Mouse (Mus musculus) gastrocnemius, adult 8-10 months (tissue): ENCODE measurements around the gene Icam4. TPM values are rescaled to one million over a fixed set of nuclear protein-coding genes. Genes with fewer than 3 reads are reported as not detected.
"Not testable (repeated sequence)": the region's sequence is repeated elsewhere in the genome, so short reads cannot be mapped to it uniquely, and the experiment has no call there.

ENCODE experiments used
- DNase-seq, 2 experiments: peaks; one replicate each; pipeline ENCODE4 v3.0.0; 2022; ENCODE audit warnings: low spot score in 2 of 2
- microRNA-seq: library from miRNA; unstranded; fragments of <30 nt; microRNA quantifications from one replicate; pipeline ENCODE4 v1.2.0, GENCODE M21; 2022
- total RNA-seq, 4 experiments: library from RNA; stranded (reverse); gene quantifications; 2 replicates each; pipeline ENCODE4 v1.2.4; 2022

The Icam4 gene
- total RNA-seq, 4 experiments from 2014 or later: 1.3 to 2.7 (median 1.8) TPM

- DNase-seq: no peak
These were observed 5.4 kb downstream of the Icam4 start for GRCm38 (mm10) chr9:21034481-21035085.

DNA sequence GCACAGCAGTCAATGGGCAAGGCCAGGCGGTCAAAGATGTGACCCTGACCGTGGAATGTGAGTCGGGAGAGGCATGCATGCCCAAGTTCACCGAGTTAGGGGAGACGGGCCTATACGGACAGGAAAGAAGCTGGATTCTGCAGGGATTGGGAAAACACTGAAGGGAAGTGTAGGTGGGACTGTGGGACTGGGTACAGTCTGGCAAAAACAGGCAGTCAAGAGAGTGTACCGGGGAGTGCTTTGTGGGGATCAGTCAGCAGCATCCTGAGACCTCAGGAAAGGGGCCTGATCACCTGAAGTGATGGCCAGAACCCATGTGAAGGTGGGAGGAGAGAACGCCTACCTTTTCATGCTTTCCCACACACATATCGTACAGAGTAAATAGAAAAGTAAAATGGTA, 6.4 kb downstream of the Icam4 start:
- no peak for DNase-seq

- DNase-seq: no peak
These were observed 7.0 kb downstream of the Icam4 start for GRCm38 (mm10) chr9:21036161-21036560.

GRCm38 (mm10) chr9:21036666-21037065, 7.5 kb downstream of the Icam4 start:
- no peak for DNase-seq

- DNase-seq: no peak
These were observed 8.3 kb downstream of the Icam4 start for GRCm38 (mm10) chr9:21037481-21037891.

GRCm38 (mm10) chr9:21039779-21040178, 10.6 kb downstream of the Icam4 start:
- DNase-seq: no peak

DNA sequence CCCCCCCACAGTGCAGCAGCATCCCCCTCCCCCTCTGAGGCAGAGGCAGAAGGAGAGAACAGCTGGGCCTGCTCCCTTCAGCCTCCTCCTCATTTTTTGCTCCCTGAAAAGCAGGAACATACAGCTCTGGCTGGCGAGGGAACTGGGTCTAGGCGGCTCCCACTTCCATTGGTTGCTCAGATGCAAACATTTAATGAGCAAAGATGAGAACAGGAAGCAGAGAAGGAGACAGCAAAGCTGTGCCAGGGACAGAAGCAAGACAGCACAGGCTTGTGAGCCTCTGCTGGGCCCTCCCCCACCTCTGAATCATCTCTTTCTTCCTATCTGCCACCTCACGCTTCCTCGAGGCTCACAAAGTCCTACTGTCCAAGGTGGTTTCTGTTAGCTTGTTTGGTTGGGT, 12.1 kb downstream of the Icam4 start:
- no peak for DNase-seq

DNA sequence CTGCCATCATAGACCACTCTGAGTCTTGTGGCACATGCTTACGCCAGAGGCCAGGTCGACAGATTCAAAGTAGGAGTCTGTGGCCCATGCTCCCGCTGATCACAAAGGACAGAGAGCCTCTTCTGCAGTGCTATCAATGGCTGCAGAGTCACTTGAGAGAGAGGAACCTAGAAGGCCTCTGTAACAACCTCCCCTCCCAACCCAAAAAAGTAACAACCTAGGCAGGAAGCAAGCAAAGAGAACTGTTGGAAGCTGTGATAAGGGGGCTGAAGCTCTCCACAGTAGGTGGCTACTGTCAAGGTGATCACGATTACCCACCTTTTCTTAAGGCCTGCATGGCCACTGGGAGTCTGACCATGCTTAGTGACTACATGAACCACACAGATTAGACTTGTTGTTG, 14.4 kb downstream of the Icam4 start:
- DNase-seq: no peak

DNA sequence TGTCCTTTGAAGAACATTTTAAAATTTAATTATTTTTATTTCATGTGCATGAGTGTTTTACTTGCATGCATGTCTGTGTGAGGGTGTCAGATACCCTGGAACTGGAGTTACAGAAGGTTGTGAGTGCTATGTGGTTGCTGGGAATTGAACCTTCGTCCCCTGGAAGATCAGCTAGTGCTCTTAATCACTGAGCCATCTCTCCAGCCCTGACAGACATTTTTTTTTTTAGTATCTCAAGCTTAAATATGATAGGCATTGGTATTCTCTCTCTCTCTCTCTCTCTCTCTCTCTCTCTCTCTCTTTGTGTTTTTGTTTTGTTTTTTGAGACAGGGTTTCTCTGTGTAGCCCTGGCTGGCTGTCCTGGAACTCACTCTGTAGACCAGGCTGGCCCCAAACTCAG, 15.6 kb downstream of the Icam4 start:
- DNase-seq: not testable (repeated sequence)

GRCm38 (mm10) chr9:21045235-21045634, 16.1 kb downstream of the Icam4 start:
- no peak for DNase-seq

GRCm38 (mm10) chr9:21051578-21051977, 22.4 kb downstream of the Icam4 start:
- DNase-seq: no peak

DNA sequence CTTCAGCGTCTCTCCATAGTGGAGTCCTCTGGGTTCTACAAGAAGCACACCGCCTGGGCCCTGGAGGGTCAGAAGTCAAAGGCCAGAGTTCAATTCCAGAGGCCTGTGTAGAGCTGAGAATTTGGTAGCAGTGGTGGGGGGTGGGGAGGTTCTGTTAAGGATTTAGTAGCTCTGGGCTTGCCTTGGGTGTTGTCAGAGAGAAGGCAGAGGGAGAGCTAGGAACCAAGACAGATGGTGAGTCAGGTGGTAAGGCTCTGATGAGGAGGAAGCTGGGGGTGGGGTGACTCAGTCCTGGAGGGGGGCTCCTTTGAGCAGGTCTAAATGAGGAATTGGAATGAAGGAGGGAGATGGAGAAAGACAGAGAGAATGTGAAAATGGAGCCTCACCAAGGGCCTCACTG, 33.8 kb downstream of the Icam4 start:
- DNase-seq: no peak

DNA sequence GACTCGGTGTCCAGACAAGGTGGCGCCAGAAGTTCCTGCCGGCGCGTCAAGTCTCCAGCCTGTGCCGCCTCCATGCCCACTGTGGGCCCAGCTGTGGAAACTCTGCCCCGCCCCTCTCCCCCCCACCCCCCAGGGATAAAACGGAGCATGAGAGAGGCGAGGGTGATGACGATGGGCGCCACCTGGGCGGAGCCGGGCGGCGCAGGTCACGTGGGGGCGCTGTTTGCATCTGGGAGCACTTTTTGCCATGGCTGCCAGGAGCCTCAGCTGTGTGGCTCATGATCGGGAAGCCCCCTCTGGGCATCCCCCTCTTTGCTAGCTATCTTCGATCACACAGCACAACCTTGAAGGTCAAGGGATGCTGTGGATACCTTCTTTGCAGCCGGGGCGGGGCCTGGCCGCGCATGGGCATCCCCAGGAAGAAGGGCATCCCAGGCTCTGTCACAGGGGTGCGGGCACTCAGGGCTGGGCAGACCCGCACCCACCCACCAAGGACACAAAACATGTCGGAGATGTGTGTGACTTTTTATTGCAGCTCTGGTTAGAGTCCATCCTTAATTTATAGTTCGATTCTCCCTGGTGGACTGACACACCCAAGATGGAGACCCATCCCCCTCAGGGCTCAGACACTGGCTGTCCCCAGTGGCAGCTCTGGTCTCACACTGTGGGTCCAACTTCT, 38.0 kb downstream of the Icam4 start, which contains the start of gene Zglp1:
Zglp1 (minus strand) TSS at position 88 of the 679 bp plus-strand sequence.
- no peak for DNase-seq

- DNase-seq: no peak
These were observed 43.5 kb downstream of the Icam4 start for GRCm38 (mm10) chr9:21072641-21073040.

GRCm38 (mm10) chr9:21073044-21073840, 44.1 kb downstream of the Icam4 start, which contains the start of the genes Gm49373 and Fdx1l:
Gene Gm49373 (minus strand): TSS chr9:21073096.
Gene Fdx1l (minus strand): TSS chr9:21073614.
- DNase-seq: peak; percentile 75 to 83

GRCm38 (mm10) chr9:21074173-21074572, 45.0 kb downstream of the Icam4 start:
- DNase-seq: no peak

DNA sequence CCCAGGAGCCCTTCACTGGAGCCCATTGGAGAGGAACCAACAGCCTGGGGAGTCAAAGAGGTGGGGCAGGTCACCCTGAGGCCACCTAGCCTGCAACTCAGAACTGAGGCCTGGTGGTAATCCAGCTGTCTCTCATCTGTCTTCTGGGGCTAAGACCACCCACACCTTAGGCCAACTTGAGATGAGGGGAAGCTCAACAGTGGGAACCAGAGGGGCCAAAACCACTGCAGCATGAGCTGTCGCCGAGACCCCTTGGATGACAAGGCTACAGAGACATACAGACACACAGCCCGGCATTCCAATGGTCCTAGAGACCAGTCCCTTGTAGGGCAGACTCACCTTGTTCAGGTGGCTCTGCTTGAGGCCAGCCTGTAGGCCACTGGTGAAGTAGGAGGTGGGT, 46.5 kb downstream of the Icam4 start:
- no peak for DNase-seq

Small RNAs within 50 kb of the gene (microRNA-seq; reads per million reads assigned to microRNA genes)
- gene Mir1900 (not detected), gene Mir7082 (not detected)

Other genes starting within 250 kb of the Icam4 start
- gene Col5a3, start 214.3 kb upstream of the Icam4 start, total RNA-seq: 1 to 10 TPM; 2.8 to 8.0 (median 6.7) TPM
- gene Rdh8, start 210.9 kb upstream of the Icam4 start, total RNA-seq: 1 to 10 TPM in 1 of 4 experiments, under 1 TPM in 2, not detected in 1; 0.46 to 1.0 (median 0.80) TPM
- gene A230050P20Rik, start 160.7 kb upstream of the Icam4 start, total RNA-seq: 1 to 10 TPM in 3 of 4 experiments, under 1 TPM in 1; 0.53 to 2.7 (median 1.5) TPM
- gene Angptl6, start 149.6 kb upstream of the Icam4 start, total RNA-seq: 1 to 10 TPM; 6.5 to 7.6 (median 7.1) TPM
- 10 to 100 TPM in 1 of 4 experiments, 1 to 10 TPM in 3; 6.8 to 10.9 (median 8.3) TPM for gene Ppan, start 141.2 kb upstream of the Icam4 start, total RNA-seq
- gene Eif3g, start 130.8 kb upstream of the Icam4 start, total RNA-seq: 100 to 1,000 TPM in 3 of 4 experiments, 10 to 100 TPM in 1; 95.7 to 105 (median 102) TPM
- gene Dnmt1, start 69.5 kb upstream of the Icam4 start, total RNA-seq: 1 to 10 TPM; 5.5 to 6.0 (median 5.8) TPM
- gene S1pr2, start 52.6 kb upstream of the Icam4 start, total RNA-seq: 1 to 10 TPM in 1 of 4 experiments, under 1 TPM in 3; 0.46 to 1.1 (median 0.74) TPM
- 10 to 100 TPM; 53.7 to 58.9 (median 55.7) TPM for gene Mrpl4, start 26.6 kb upstream of the Icam4 start, total RNA-seq
- 1 to 10 TPM; 1.3 to 2.3 (median 1.4) TPM for gene Icam1, start 13.4 kb upstream of the Icam4 start, total RNA-seq
- gene Icam5, start 2.7 kb downstream of the Icam4 start, total RNA-seq: under 1 TPM in 1 of 4 experiments, not detected in 3; 0.08 TPM
- not detected for gene Zglp1, start 37.7 kb downstream of the Icam4 start, total RNA-seq
- under 1 TPM in 2 of 4 experiments, not detected in 2; 0.19 to 0.39 TPM for gene Gm49373, start 43.7 kb downstream of the Icam4 start, total RNA-seq
- 10 to 100 TPM; 47.9 to 55.2 (median 51.4) TPM for gene Fdx1l, start 44.2 kb downstream of the Icam4 start, total RNA-seq
- 1 to 10 TPM in 1 of 4 experiments, under 1 TPM in 3; 0.15 to 2.5 (median 0.34) TPM for gene Gm38431, start 62.6 kb downstream of the Icam4 start, total RNA-seq
- gene Raver1, start 62.6 kb downstream of the Icam4 start, total RNA-seq: 10 to 100 TPM; 13.0 to 15.6 (median 14.3) TPM
- 1 to 10 TPM; 4.9 to 6.0 (median 5.8) TPM for gene Tyk2, start 101.9 kb downstream of the Icam4 start, total RNA-seq
- gene Cdc37, start 120.6 kb downstream of the Icam4 start, total RNA-seq: 100 to 1,000 TPM in 3 of 4 experiments, 10 to 100 TPM in 1; 95.0 to 132 (median 111) TPM
- 10 to 100 TPM; 40.7 to 51.5 (median 47.0) TPM for gene Pde4a, start 136.3 kb downstream of the Icam4 start, total RNA-seq
- 10 to 100 TPM; 54.9 to 59.4 (median 57.4) TPM for gene Keap1, start 210.0 kb downstream of the Icam4 start, total RNA-seq
- under 1 TPM; 0.10 to 0.29 (median 0.15) TPM for gene S1pr5, start 219.1 kb downstream of the Icam4 start, total RNA-seq
- 10 to 100 TPM; 74.3 to 87.3 (median 80.7) TPM for gene Atg4d, start 235.9 kb downstream of the Icam4 start, total RNA-seq